Mouse (Mus musculus) E14TG2a.4 (cell line): ENCODE results near the gene Lpp.

Experiments
- CTCF ChIP-seq: conservative IDR thresholded peaks from 2 replicates; pipeline ENCODE4 v1.5.1; 2014; ENCODE audit warnings: low read length
- NANOG ChIP-seq: IDR thresholded peaks from 2 replicates; pipeline ENCODE4 v1.6.1; 2014; ENCODE audit warnings: borderline replicate concordance, low read length, mixed read lengths

GRCm38 (mm10) chr16:24900241-24900796, 507.0 kb downstream of the Lpp start:
- TF ChIP-seq CTCF (no peak), NANOG (no peak)
